ENCODE assay signal across 31 mouse cellular contexts in genomic region chr11:84947206-84947605, GRCm38 (mm10). TPM values are rescaled to one million over a fixed set of nuclear protein-coding genes. Genes with fewer than 3 reads are reported as not detected.
A peak's percentile ranks its signal among the peaks of the same experiment; 100 is the strongest.
DNase-seq lines count a peak whose midpoint lies in the region; ATAC-seq and TF ChIP-seq lines count a peak whose summit lies in the region.
"Had no signal": no experiment of that assay in that cellular context is flagged by ENCODE, and none has a peak within 500 bp of the region (broad histone marks: within the 10 kb centered on the region; RNA-seq: fewer than 3 reads in every experiment).

No protein-coding gene starts in this region.

- peaks cover 26% of the 10 kb centered on the region for H3K4me1 ChIP-seq in forebrain, embryonic 16.5 days (replicated peaks; ENCODE audit: control insufficient read depth, insufficient read depth, low read length)
- peaks cover 24% of the 10 kb centered on the region for H3K4me1 ChIP-seq in forebrain, embryonic 12.5 days
- H3K4me1 ChIP-seq in hindbrain, postnatal 0 days (ENCODE audit: insufficient read depth, low read length), result 0 out of 2 replicates have a peak, but pooled peaks cover 9% of the 10 kb centered on the region
- peaks cover 42% of the 10 kb centered on the region for H3K4me1 ChIP-seq in hindbrain, embryonic 10.5 days (replicated peaks)
- peaks cover 3% of the 10 kb centered on the region; the same call in 1 of the 2 replicates for H3K4me1 ChIP-seq in midbrain, postnatal 0 days (ENCODE audit: insufficient read depth, low read length)
- H3K4me1 ChIP-seq in midbrain, embryonic 16.5 days (ENCODE audit: control insufficient read depth, insufficient read depth, low read length), result peaks cover 17% of the 10 kb centered on the region

- H3K27me3 ChIP-seq in forebrain, embryonic 16.5 days (replicated peaks; ENCODE audit: control insufficient read depth, insufficient read depth, low read length), result no peaks in the 10 kb centered on the region
- H3K27me3 ChIP-seq in forebrain, embryonic 12.5 days, result peaks cover 18% of the 10 kb centered on the region
- H3K27me3 ChIP-seq in hindbrain, postnatal 0 days (ENCODE audit: insufficient read depth, low read length), result no peaks in the 10 kb centered on the region
- peaks cover 20% of the 10 kb centered on the region for H3K27me3 ChIP-seq in hindbrain, embryonic 10.5 days (ENCODE audit: insufficient read depth, poor library complexity, severe bottlenecking)
- H3K27me3 ChIP-seq in midbrain, postnatal 0 days (ENCODE audit: insufficient read depth, low read length), result no peaks in the 10 kb centered on the region; the same call in 1 of the 2 replicates
- no peaks in the 10 kb centered on the region; the same call in 1 of the 2 replicates for H3K27me3 ChIP-seq in midbrain, embryonic 16.5 days (ENCODE audit: control insufficient read depth, insufficient read depth, low read depth, low read length)

- TF ChIP-seq CTCF in hindbrain, postnatal 0 days (IDR thresholded peaks at IDR 0.05; ENCODE audit: low read depth), result no peak
- TF ChIP-seq CTCF in midbrain, postnatal 0 days (IDR thresholded peaks at IDR 0.05), result no peak

- ATAC-seq in forebrain, embryonic 16.5 days, result peak; percentile 75; the same call in 1 of the 2 replicates
- ATAC-seq in forebrain, embryonic 12.5 days (ENCODE audit: low FRiP score), result no peak
- ATAC-seq in hindbrain, postnatal 0 days, result peak; percentile 73
- ATAC-seq in midbrain, postnatal 0 days (ENCODE audit: low FRiP score), result no peak
- ATAC-seq in midbrain, embryonic 16.5 days, result no peak
- ATAC-seq: activated CD4-positive, CD25-positive, alpha-beta regulatory T cell, adult 4 months; inflammation-experienced regulatory T-cells, adult 6 months; liver, embryonic 12.5 days; liver, postnatal 0 days had no signal

- H3K9me3 ChIP-seq in forebrain, embryonic 16.5 days (ENCODE audit: control insufficient read depth, low read length), result no peaks in the 10 kb centered on the region
- no peaks in the 10 kb centered on the region for H3K9me3 ChIP-seq in forebrain, embryonic 12.5 days
- no peaks in the 10 kb centered on the region for H3K9me3 ChIP-seq in hindbrain, postnatal 0 days (ENCODE audit: low read length)
- no peaks in the 10 kb centered on the region for H3K9me3 ChIP-seq in hindbrain, embryonic 10.5 days
- no peaks in the 10 kb centered on the region for H3K9me3 ChIP-seq in midbrain, postnatal 0 days (ENCODE audit: low read length)
- H3K9me3 ChIP-seq in midbrain, embryonic 16.5 days (replicated peaks; ENCODE audit: control insufficient read depth, low read length, poor library complexity, severe bottlenecking), result no peaks in the 10 kb centered on the region
- H3K9me3 ChIP-seq: heart, embryonic 13.5 days; liver, embryonic 12.5 days; midbrain, embryonic 12.5 days; neural tube, embryonic 12.5 days had no signal

- no peaks in the 10 kb centered on the region for H3K36me3 ChIP-seq in forebrain, embryonic 16.5 days (ENCODE audit: control insufficient read depth, insufficient read depth)
- H3K36me3 ChIP-seq in forebrain, embryonic 12.5 days (replicated peaks), result no peaks in the 10 kb centered on the region
- H3K36me3 ChIP-seq in hindbrain, postnatal 0 days (ENCODE audit: insufficient read depth, low read length), result no peaks in the 10 kb centered on the region
- no peaks in the 10 kb centered on the region for H3K36me3 ChIP-seq in hindbrain, embryonic 10.5 days
- no peaks in the 10 kb centered on the region for H3K36me3 ChIP-seq in midbrain, postnatal 0 days (ENCODE audit: insufficient read depth, low read length)
- H3K36me3 ChIP-seq in midbrain, embryonic 16.5 days (ENCODE audit: control insufficient read depth, insufficient read depth, low read length), result no peaks in the 10 kb centered on the region
- H3K36me3 ChIP-seq: heart, embryonic 13.5 days; liver, embryonic 12.5 days; midbrain, embryonic 12.5 days; neural tube, embryonic 12.5 days had no signal

- H3K27ac ChIP-seq in forebrain, embryonic 16.5 days (ENCODE audit: low read length), result peak overlapping the region; percentile 66
- H3K27ac ChIP-seq in forebrain, embryonic 12.5 days, result no peak overlapping the region
- peak overlapping the region; percentile 43; the same call in 1 of the 2 replicates for H3K27ac ChIP-seq in hindbrain, postnatal 0 days
- no peak overlapping the region for H3K27ac ChIP-seq in hindbrain, embryonic 10.5 days
- no peak overlapping the region for H3K27ac ChIP-seq in midbrain, postnatal 0 days (ENCODE audit: low read depth, low read length)
- H3K27ac ChIP-seq in midbrain, embryonic 16.5 days (ENCODE audit: low read length), result no peak overlapping the region
- H3K27ac ChIP-seq: heart, embryonic 13.5 days; left cerebral cortex, adult 2 months; liver, embryonic 12.5 days; midbrain, embryonic 12.5 days; neural tube, embryonic 12.5 days had no signal

- WGBS in forebrain, embryonic 16.5 days, result 26% methylated on average over 6 of the region's 6 CpGs
- 68% methylated on average over 6 of the region's 6 CpGs for WGBS in forebrain, embryonic 12.5 days
- 28% methylated on average over 6 of the region's 6 CpGs for WGBS in hindbrain, postnatal 0 days
- WGBS in hindbrain, embryonic 10.5 days, result 70% methylated on average over 6 of the region's 6 CpGs
- 45% methylated on average over 6 of the region's 6 CpGs for WGBS in midbrain, postnatal 0 days
- WGBS in midbrain, embryonic 16.5 days, result 64% methylated on average over 6 of the region's 6 CpGs

- H3K9ac ChIP-seq in forebrain, embryonic 16.5 days (replicated peaks; ENCODE audit: low read depth, low read length), result no peak overlapping the region
- no peak overlapping the region for H3K9ac ChIP-seq in forebrain, embryonic 12.5 days
- no peak overlapping the region for H3K9ac ChIP-seq in hindbrain, postnatal 0 days (replicated peaks; ENCODE audit: low read length)
- no peak overlapping the region for H3K9ac ChIP-seq in midbrain, postnatal 0 days (replicated peaks; ENCODE audit: low read length, poor library complexity, severe bottlenecking)
- H3K9ac ChIP-seq in midbrain, embryonic 16.5 days (ENCODE audit: low read depth, low read length), result no peak overlapping the region
- H3K9ac ChIP-seq: heart, embryonic 13.5 days; liver, embryonic 12.5 days; liver, postnatal 0 days; midbrain, embryonic 12.5 days; neural tube, embryonic 12.5 days had no signal

- peak; percentile 74 for DNase-seq in hindbrain, postnatal 0 days (ENCODE audit: low spot score)
- no peak for DNase-seq in hindbrain, embryonic 10.5 days (ENCODE audit: low spot score)
- DNase-seq in midbrain, postnatal 0 days (ENCODE audit: low spot score), result peak; percentile 70
- no peak for DNase-seq in right cerebral cortex, adult 2 months (ENCODE audit: low spot score in 2 of 2)
- DNase-seq: adrenal gland, adult 2 months; adrenal gland, postnatal 36 days; cerebellum, adult 2 months; cerebellum, postnatal 25 days; gastrocnemius, postnatal 10 days; heart, postnatal 10 days; kidney, adult 11 months; kidney, postnatal 14 days; liver, postnatal 0 days; lung, postnatal 36 days; right cerebral cortex, adult 18-20 months; right cerebral cortex, postnatal 4 days; thymus, adult 2 months; thymus, postnatal 36 days had no signal

- no peak overlapping the region for H3K4me2 ChIP-seq in forebrain, embryonic 16.5 days (ENCODE audit: low read length)
- no peak overlapping the region for H3K4me2 ChIP-seq in forebrain, embryonic 12.5 days
- H3K4me2 ChIP-seq in hindbrain, postnatal 0 days (ENCODE audit: low read depth, low read length), result no peak overlapping the region
- H3K4me2 ChIP-seq in midbrain, postnatal 0 days (ENCODE audit: low read depth, low read length, poor library complexity, severe bottlenecking), result no peak overlapping the region
- no peak overlapping the region for H3K4me2 ChIP-seq in midbrain, embryonic 16.5 days (ENCODE audit: low read length)
- H3K4me2 ChIP-seq: heart, embryonic 13.5 days; liver, embryonic 12.5 days; midbrain, embryonic 12.5 days; neural tube, embryonic 12.5 days had no signal

- no peak overlapping the region for H3K4me3 ChIP-seq in forebrain, embryonic 16.5 days (replicated peaks; ENCODE audit: low read length)
- H3K4me3 ChIP-seq in forebrain, embryonic 12.5 days (replicated peaks), result no peak overlapping the region
- no peak overlapping the region for H3K4me3 ChIP-seq in hindbrain, postnatal 0 days (ENCODE audit: low read length)
- H3K4me3 ChIP-seq in hindbrain, embryonic 10.5 days, result no peak overlapping the region
- no peak overlapping the region for H3K4me3 ChIP-seq in midbrain, postnatal 0 days (ENCODE audit: low read depth, low read length)
- H3K4me3 ChIP-seq in midbrain, embryonic 16.5 days (ENCODE audit: low read depth, low read length), result no peak overlapping the region
- H3K4me3 ChIP-seq: heart, embryonic 13.5 days; left cerebral cortex, adult 2 months; liver, embryonic 12.5 days; midbrain, embryonic 12.5 days; myocyte; neural tube, embryonic 12.5 days had no signal

RNA-seq across cellular contexts. Expression of gene Car4, which starts 10.4 kb away (rescaled TPM):
- 2.5 and 2.6 TPM in 2 replicates for polyA plus RNA-seq in forebrain, embryonic 16.5 days (2015; fragmentation: Nextera tagmentation; extraction: Ambion mirVana)
- polyA plus RNA-seq in forebrain, embryonic 12.5 days (2016; fragmentation: Nextera tagmentation; extraction: Ambion mirVana), result 1.4 and 1.6 TPM in 2 replicates
- total RNA-seq in hindbrain, postnatal 0 days (2014; rRNA removed), result 0.93 and 2.0 TPM in 2 replicates
- 12.3 and 15.0 TPM in 2 replicates for polyA plus RNA-seq in hindbrain, postnatal 0 days (2015; fragmentation: Nextera tagmentation; extraction: Ambion mirVana)
- 6.0 and 10.0 TPM in 2 replicates for polyA plus RNA-seq in hindbrain, embryonic 10.5 days (2016; fragmentation: Nextera tagmentation; extraction: Ambion mirVana)
- total RNA-seq in midbrain, postnatal 0 days (2014; rRNA removed), result 0.71 and 1.5 TPM in 2 replicates
- polyA plus RNA-seq in midbrain, postnatal 0 days (2015; fragmentation: Nextera tagmentation; extraction: Ambion mirVana), result 9.0 and 12.1 TPM in 2 replicates
- 3.6 and 5.7 TPM in 2 replicates for polyA plus RNA-seq in midbrain, embryonic 16.5 days (2015; fragmentation: Nextera tagmentation; extraction: Ambion mirVana)
- total RNA-seq: hematopoietic stem cell, adult 5-6 weeks; megakaryocyte, adult 5-6 weeks had no signal
- polyA plus RNA-seq: activated CD4-positive, CD25-positive, alpha-beta regulatory T cell, adult 4 months; inflammation-experienced regulatory T-cells, adult 6 months; liver, postnatal 0 days; myocyte had no signal

RNA-seq across cellular contexts. Expression of gene Znhit3, which starts 31.0 kb away (rescaled TPM):
- polyA plus RNA-seq in forebrain, embryonic 16.5 days (2015; fragmentation: Nextera tagmentation; extraction: Ambion mirVana), result 60.8 and 66.9 TPM in 2 replicates
- 65.9 and 67.6 TPM in 2 replicates for polyA plus RNA-seq in forebrain, embryonic 12.5 days (2016; fragmentation: Nextera tagmentation; extraction: Ambion mirVana)
- total RNA-seq in hindbrain, postnatal 0 days (2014; rRNA removed), result 36.7 and 44.4 TPM in 2 replicates
- 85.9 and 89.3 TPM in 2 replicates for polyA plus RNA-seq in hindbrain, postnatal 0 days (2015; fragmentation: Nextera tagmentation; extraction: Ambion mirVana)
- polyA plus RNA-seq in hindbrain, embryonic 10.5 days (2016; fragmentation: Nextera tagmentation; extraction: Ambion mirVana), result 87.0 and 93.5 TPM in 2 replicates
- total RNA-seq in midbrain, postnatal 0 days (2014; rRNA removed), result 30.0 and 36.0 TPM in 2 replicates
- 79.7 and 86.3 TPM in 2 replicates for polyA plus RNA-seq in midbrain, postnatal 0 days (2015; fragmentation: Nextera tagmentation; extraction: Ambion mirVana)
- polyA plus RNA-seq in midbrain, embryonic 16.5 days (2015; fragmentation: Nextera tagmentation; extraction: Ambion mirVana), result 63.4 and 64.2 TPM in 2 replicates

Comparison
In these comparisons a context has a peak if more than half of its experiments do, and no peak if none do; other contexts are left out.
1. ATAC-seq: peak in forebrain, embryonic 16.5 days (single experiment) and hindbrain, postnatal 0 days (single experiment); none in forebrain, embryonic 12.5 days (single experiment), midbrain, postnatal 0 days (single experiment) and midbrain, embryonic 16.5 days (single experiment).
2. H3K27ac ChIP-seq: peak in forebrain, embryonic 16.5 days (single experiment) and hindbrain, postnatal 0 days (single experiment); none in forebrain, embryonic 12.5 days (single experiment), hindbrain, embryonic 10.5 days (single experiment), midbrain, postnatal 0 days (single experiment) and midbrain, embryonic 16.5 days (single experiment).
3. DNase-seq: peak in hindbrain, postnatal 0 days (single experiment) and midbrain, postnatal 0 days (single experiment); none in hindbrain, embryonic 10.5 days (single experiment) and right cerebral cortex, adult 2 months (0 of 2).